ENCODE assay signal across 8 mouse cellular contexts in the genomic region with DNA sequence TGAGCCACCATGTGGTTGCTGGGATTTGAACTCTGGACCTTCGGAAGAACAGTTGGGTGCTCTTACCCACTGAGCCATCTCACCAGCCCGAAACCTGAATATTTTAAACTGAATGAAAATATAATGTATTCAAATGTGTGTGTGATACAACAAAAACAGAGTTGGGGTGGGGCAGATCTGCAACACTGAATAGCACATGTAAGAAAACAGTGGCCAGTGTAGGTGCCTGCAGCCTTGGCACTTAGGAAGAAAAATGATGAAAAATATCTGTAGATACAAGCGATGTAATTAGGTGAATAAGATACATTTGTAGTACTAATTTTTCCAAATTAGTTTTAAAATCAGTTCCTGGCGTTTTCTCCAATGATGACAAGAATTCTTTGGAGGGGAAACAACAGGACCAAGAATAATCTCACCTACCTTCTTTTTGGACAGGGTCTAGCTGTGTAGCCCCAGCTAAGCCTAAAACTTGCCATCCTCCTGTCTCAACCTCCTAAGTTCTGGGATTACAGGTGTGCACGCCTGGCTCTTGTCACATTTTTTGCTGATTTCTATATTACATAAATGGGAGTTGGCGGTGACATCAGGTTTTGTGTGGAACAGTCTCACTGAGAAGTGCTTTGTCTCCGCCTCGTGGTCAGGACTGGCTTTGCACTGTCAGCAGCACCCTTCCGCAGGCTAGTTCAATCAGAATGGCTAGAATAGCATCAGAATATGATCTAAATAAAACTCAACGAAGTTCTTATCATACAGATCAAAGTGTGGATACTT. TPM values are rescaled to one million over a fixed set of nuclear protein-coding genes. Genes with fewer than 3 reads are reported as not detected.
DNase-seq lines count a peak whose midpoint lies in the region.

No protein-coding gene starts in this region.

- DNase-seq in R1 (ENCODE audit: low read depth, low spot score), result peak; percentile 68
- peak; percentile 96 to 99 for DNase-seq in cerebellum, postnatal 10 days
- DNase-seq in frontal cortex, postnatal 36 days (ENCODE audit: low spot score in 2 of 2), result peak; percentile 90 to 95
- DNase-seq in hindlimb bud, embryonic 11.5 days (ENCODE audit: extremely low spot score, low read depth, low spot score), result peak; percentile 24
- DNase-seq in left cerebral cortex, adult 8-10 months (ENCODE audit: low spot score in 2 of 2), result peak; percentile 91 to 92
- DNase-seq in mesoderm, embryonic 11.5 days (ENCODE audit: low read depth, low spot score), result peak; percentile 77
- peak; percentile 99 for DNase-seq in right cerebral cortex, postnatal 14 days
- DNase-seq in urinary bladder, postnatal 25 days (ENCODE audit: low spot score), result peak; percentile 85

RNA-seq across cellular contexts. Expression of gene Cpeb3, which starts 57.1 kb away (rescaled TPM):
- total RNA-seq in left cerebral cortex, adult 8-10 months (2022), result 10 to 100 TPM; 83.3 to 89.9 (median 85.4) TPM

RNA-seq across cellular contexts. Expression of gene March5, which starts 58.2 kb away (rescaled TPM):
- total RNA-seq in left cerebral cortex, adult 8-10 months (2022), result 10 to 100 TPM; 78.2 to 89.8 (median 82.3) TPM

Comparison
In these comparisons a context has a peak if more than half of its experiments do, and no peak if none do; other contexts are left out.
1. Peak in every context shown above with its lines: DNase-seq.
2. DNase-seq: peak in every context shown above with its lines; median percentile 99 in right cerebral cortex, postnatal 14 days; 98 in cerebellum, postnatal 10 days; 92 in frontal cortex, postnatal 36 days; 92 in left cerebral cortex, adult 8-10 months; 85 in urinary bladder, postnatal 25 days; 77 in mesoderm, embryonic 11.5 days; 68 in R1; 24 in hindlimb bud, embryonic 11.5 days.